Mouse (Mus musculus): ENCODE measurements at regions not wholly inside any gene's neighbourhood (a gene's known extent, or its start where the extent isn't known, plus 50 kb on each side); places are given as distances from the start of the nearest gene placed in this dataset.
A peak's percentile ranks its signal among the peaks of the same experiment; 100 is the strongest.
"Not testable (repeated sequence)": the region's sequence is repeated elsewhere in the genome, so short reads cannot be mapped to it uniquely, and the experiment has no call there.

DNA sequence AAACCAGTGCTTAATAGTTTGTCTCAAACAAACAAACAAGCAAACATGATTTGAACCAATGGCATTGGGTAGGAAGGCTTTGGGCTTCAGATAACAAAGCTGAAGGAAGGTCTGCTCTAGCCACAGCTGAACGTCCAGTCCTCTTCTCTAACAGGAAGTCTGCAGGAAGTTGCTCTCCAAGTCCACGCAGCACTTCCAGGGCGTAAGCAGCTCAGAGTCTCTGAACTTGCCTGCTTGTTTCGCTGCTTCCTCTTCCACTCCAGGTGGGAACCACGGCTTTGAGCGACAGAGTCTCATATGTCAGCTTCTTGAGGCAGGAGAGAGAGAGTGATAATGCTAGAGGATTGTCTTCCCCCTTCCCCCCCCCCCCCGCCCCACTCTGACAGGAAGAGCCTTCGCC, 123.6 kb downstream of the Tnfrsf21 start:
- Histone ChIP-seq H3K27me3 (no peaks in the 10 kb centered on the region), H3K4me1 (replicated peaks) (peaks cover 10% of the 10 kb centered on the region), H3K36me3 (no peaks in the 10 kb centered on the region), H3K9ac (replicated peaks) (no peak overlapping the region), H3K4me3 (replicated peaks) (no peak overlapping the region), H3K27ac (no peak overlapping the region), H3K4me2 (no peak overlapping the region), H3K9me3 (no peaks in the 10 kb centered on the region)
- 65% methylated on average over 8 of the region's 8 CpGs for WGBS
- ATAC-seq (ENCODE audit: insufficient number of reproducible peaks, insufficient read depth, low FRiP score, low TSS enrichment, low read depth): no peak

DNA sequence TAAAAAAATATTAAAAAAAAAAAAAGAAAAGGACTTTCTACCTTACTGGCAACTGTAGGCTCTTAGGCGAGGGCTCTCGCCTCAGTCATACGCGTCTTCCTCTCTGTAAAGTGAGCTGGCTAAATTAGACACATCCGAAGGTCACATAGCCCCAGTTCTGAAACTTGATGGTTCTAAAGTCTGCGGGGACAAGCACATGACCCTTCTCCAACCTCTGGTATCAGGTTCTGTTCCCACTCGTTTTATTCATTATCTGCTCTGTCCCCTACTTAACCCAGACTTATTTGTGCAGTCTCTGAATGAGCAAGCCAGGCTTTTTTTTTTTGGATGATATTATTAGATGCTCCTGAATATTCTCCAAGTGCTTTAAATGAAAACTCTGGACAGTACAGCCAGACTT, 125.4 kb downstream of the Tnfrsf21 start:
- whole genome bisulfite sequencing: 75% methylated on average over 7 of the region's 7 CpGs
- ATAC-seq (ENCODE audit: insufficient number of reproducible peaks, insufficient read depth, low FRiP score, low TSS enrichment, low read depth): no peak

GRCm38 (mm10) chr17:43145749-43146148, 124.4 kb upstream of the Adgrf1 start:
- Histone ChIP-seq H3K4me1 (replicated peaks) (peaks cover 15% of the 10 kb centered on the region), H3K9me3 (no peaks in the 10 kb centered on the region), H3K9ac (replicated peaks) (no peak overlapping the region), H3K4me3 (replicated peaks) (no peak overlapping the region), H3K36me3 (no peaks in the 10 kb centered on the region), H3K27me3 (no peaks in the 10 kb centered on the region), H3K27ac (no peak overlapping the region), H3K4me2 (no peak overlapping the region)
- WGBS: 33% methylated on average over 1 of the region's 1 CpGs
- ATAC-seq (ENCODE audit: insufficient number of reproducible peaks, insufficient read depth, low FRiP score, low TSS enrichment, low read depth): no peak

More for the DNA sequence above, 125.4 kb downstream of the Tnfrsf21 start:
- Histone ChIP-seq H3K9me3 (no peaks in the 10 kb centered on the region), H3K4me1 (replicated peaks) (0 out of 2 replicates have a peak, but pooled peaks cover under 1% of the 10 kb centered on the region), H3K36me3 (no peaks in the 10 kb centered on the region), H3K4me3 (replicated peaks) (no peak overlapping the region), H3K27ac (no peak overlapping the region), H3K27me3 (no peaks in the 10 kb centered on the region), H3K9ac (replicated peaks) (no peak overlapping the region), H3K4me2 (no peak overlapping the region)

DNA sequence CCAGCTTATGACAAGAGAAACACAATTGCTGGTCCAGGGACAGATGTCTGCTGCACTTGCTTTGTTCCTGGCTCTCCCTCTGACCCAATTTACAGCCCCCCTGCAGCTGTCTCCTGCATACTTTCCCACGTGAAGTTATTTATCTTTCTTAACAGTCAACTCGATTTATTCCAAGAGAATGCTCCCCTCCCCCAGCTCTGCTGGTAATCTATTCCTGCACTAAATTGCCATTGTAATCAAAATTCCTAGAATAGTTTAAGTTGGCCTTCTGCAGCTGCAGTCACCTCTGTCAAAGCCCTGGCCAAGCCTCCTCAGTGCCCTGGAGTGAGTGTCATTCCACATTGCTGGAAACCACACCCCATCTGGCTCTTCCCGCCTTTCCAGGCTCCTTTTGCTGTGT, 122.2 kb upstream of the Adgrf1 start:
- Histone ChIP-seq H3K27ac (no peak overlapping the region), H3K36me3 (no peaks in the 10 kb centered on the region), H3K27me3 (no peaks in the 10 kb centered on the region), H3K4me2 (no peak overlapping the region), H3K4me1 (replicated peaks) (peaks cover 15% of the 10 kb centered on the region), H3K9me3 (no peaks in the 10 kb centered on the region), H3K9ac (replicated peaks) (no peak overlapping the region), H3K4me3 (replicated peaks) (no peak overlapping the region)
- no peak for ATAC-seq (ENCODE audit: insufficient number of reproducible peaks, insufficient read depth, low FRiP score, low TSS enrichment, low read depth)
- 7% methylated on average over 3 of the region's 3 CpGs for WGBS

DNA sequence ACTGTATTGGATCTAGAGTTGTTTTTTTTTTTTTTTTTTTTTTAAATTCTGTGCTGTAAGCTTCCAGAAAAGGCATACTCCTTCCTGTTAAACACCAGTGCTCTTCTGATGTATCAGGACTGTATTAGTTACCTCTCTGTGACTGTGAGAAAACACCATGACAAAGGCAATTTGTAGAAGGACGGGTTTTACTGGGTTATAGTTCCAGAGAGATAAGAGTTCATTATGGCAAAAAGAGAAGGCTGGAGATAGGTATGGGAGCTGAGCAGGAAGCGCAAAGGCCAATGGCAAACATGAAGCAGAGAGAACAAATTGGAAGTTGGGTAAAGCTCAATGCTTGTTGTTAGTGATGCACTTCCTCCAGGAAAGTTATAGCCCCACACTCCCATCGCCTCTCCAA, 117.5 kb upstream of the Adgrf1 start:
- peaks cover 8% of the 10 kb centered on the region for H3K4me1 ChIP-seq (replicated peaks)
- H3K36me3 ChIP-seq: no peaks in the 10 kb centered on the region
- H3K4me3 ChIP-seq (replicated peaks): no peak overlapping the region
- H3K27ac ChIP-seq: no peak overlapping the region
- no peak overlapping the region for H3K4me2 ChIP-seq
- no peaks in the 10 kb centered on the region for H3K27me3 ChIP-seq
- 86% methylated on average over 3 of the region's 3 CpGs for WGBS
- H3K9ac ChIP-seq (replicated peaks): no peak overlapping the region
- ATAC-seq (ENCODE audit: insufficient number of reproducible peaks, insufficient read depth, low FRiP score, low TSS enrichment, low read depth): no peak
- H3K9me3 ChIP-seq: no peaks in the 10 kb centered on the region

DNA sequence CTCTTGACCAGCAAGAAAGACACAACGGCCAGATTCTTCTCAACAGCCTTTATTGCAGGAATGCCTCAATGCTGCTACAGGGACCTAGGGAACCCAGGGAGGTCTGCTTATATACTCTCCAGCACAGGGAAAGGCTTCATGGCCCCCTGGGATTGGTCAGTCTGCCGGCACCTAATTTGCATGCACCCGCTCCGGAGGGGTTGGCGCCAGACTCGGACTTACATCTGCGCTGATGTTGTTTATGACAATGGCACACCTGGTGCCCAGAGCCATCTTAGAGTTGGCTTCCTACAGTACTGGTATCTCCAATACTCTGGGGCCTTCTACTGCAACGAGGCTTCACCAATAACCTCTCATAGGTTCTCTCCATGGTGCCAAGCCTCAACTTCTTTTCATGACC, 114.9 kb upstream of the Adgrf1 start:
- 90% methylated on average over 8 of the region's 8 CpGs for WGBS

GRCm38 (mm10) chr17:43156116-43156515, 114.0 kb upstream of the Adgrf1 start:
- H3K4me1 ChIP-seq (replicated peaks): peaks cover 20% of the 10 kb centered on the region
- no peaks in the 10 kb centered on the region for H3K36me3 ChIP-seq
- no peak for ATAC-seq (ENCODE audit: insufficient number of reproducible peaks, insufficient read depth, low FRiP score, low TSS enrichment, low read depth)
- WGBS: 70% methylated on average over 5 of the region's 5 CpGs
- no peak overlapping the region for H3K27ac ChIP-seq
- H3K9ac ChIP-seq (replicated peaks): no peak overlapping the region
- no peaks in the 10 kb centered on the region for H3K27me3 ChIP-seq
- H3K9me3 ChIP-seq: no peaks in the 10 kb centered on the region
- H3K4me3 ChIP-seq (replicated peaks): no peak overlapping the region
- H3K4me2 ChIP-seq: no peak overlapping the region

More for the DNA sequence above, 114.9 kb upstream of the Adgrf1 start:
- H3K4me2 ChIP-seq; H3K4me3 ChIP-seq (replicated peaks); H3K36me3 ChIP-seq; ATAC-seq (ENCODE audit: insufficient number of reproducible peaks, insufficient read depth, low FRiP score, low TSS enrichment, low read depth); H3K9me3 ChIP-seq; H3K27ac ChIP-seq; H3K27me3 ChIP-seq; H3K9ac ChIP-seq (replicated peaks): not testable (repeated sequence)
- H3K4me1 ChIP-seq (replicated peaks): peaks cover 20% of the 10 kb centered on the region

DNA sequence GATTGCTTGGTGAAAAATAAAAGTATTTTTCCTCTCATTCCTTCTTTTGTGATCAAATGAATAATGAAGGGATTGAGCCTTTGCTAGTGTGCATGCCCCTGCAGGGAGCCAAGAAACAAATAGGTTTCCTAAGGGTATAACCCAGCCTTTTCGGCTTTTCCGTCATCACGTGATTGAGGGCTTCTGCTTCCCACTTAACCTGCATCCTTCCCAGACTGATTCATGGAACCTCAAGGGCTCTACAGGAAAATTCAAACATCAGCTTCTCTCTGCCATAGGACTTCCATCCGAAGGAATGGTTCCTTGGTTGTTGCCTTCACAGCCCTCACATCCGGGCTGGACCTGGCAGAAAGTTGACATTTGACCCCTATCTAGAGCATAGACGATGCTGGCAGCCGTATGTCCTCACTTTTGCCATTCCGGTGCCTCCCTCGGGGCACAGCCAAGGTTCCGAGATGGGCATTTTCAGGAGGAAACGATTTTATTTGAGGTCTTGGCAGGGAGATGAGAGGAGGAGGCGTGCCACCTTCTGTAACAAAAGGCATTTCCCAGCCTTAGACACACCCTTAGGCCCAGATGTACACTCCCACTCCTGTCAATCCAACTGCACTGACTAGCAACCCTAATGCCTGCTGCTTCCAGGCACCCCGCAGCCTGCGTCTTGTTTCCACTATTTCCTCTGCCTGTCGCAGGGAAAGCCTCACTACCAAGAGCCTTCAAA, 112.2 kb upstream of the Adgrf1 start:
- 27% methylated on average over 15 of the region's 15 CpGs for WGBS
- Histone ChIP-seq H3K4me3 (replicated peaks) (peak overlapping the region; percentile 19; the same call in 1 of the 2 replicates), H3K27me3 (no peaks in the 10 kb centered on the region), H3K4me2 (peak overlapping the region; percentile 48), H3K4me1 (replicated peaks) (peaks cover 20% of the 10 kb centered on the region), H3K36me3 (no peaks in the 10 kb centered on the region), H3K9me3 (no peaks in the 10 kb centered on the region), H3K9ac (replicated peaks) (no peak overlapping the region), H3K27ac (peak overlapping the region; percentile 66)
- peak; percentile 84 for ATAC-seq (ENCODE audit: insufficient number of reproducible peaks, insufficient read depth, low FRiP score, low TSS enrichment, low read depth)

- no peaks in the 10 kb centered on the region for H3K36me3 ChIP-seq
- peak; percentile 82; the same call in 1 of the 2 replicates for ATAC-seq (ENCODE audit: insufficient number of reproducible peaks, insufficient read depth, low FRiP score, low TSS enrichment, low read depth)
- H3K9ac ChIP-seq (replicated peaks): no peak overlapping the region
- whole genome bisulfite sequencing: 18% methylated on average over 10 of the region's 10 CpGs
- H3K4me2 ChIP-seq: peak overlapping the region; percentile 48
- H3K9me3 ChIP-seq: no peaks in the 10 kb centered on the region
- peak overlapping the region; percentile 19 for H3K4me3 ChIP-seq (replicated peaks)
- no peaks in the 10 kb centered on the region for H3K27me3 ChIP-seq
- peaks cover 20% of the 10 kb centered on the region for H3K4me1 ChIP-seq (replicated peaks)
- H3K27ac ChIP-seq: peak overlapping the region; percentile 66; the same call in 1 of the 2 replicates
Observed at GRCm38 (mm10) chr17:43158741-43159140, 111.4 kb upstream of the Adgrf1 start.

DNA sequence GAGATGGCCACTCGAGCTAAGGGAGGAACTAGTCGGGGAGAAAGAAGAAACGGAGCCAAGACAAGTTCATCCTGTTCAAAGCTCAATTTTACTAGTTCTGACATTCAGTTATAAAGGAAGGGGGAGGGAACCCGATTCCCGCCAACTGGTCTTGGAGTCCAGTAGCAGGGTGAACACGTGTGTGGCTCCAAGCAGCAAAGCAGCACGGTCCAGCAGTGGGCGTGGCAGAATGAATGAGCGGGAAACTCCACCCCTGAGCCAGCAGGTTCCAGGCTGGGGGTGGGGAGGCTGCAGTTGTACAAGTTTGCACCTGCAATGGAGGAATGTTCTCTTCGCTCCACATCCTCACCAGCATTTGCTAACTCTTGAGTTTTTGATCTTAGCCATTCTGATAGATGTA, 108.8 kb upstream of the Adgrf1 start:
- H3K9ac ChIP-seq (replicated peaks); H3K4me3 ChIP-seq (replicated peaks); H3K27me3 ChIP-seq; ATAC-seq (ENCODE audit: insufficient number of reproducible peaks, insufficient read depth, low FRiP score, low TSS enrichment, low read depth); H3K36me3 ChIP-seq; H3K4me2 ChIP-seq; H3K27ac ChIP-seq; H3K9me3 ChIP-seq: not testable (repeated sequence)
- 65% methylated on average over 10 of the region's 10 CpGs for WGBS
- H3K4me1 ChIP-seq (replicated peaks): peaks cover 20% of the 10 kb centered on the region

GRCm38 (mm10) chr17:43163126-43163525, 107.0 kb upstream of the Adgrf1 start:
- H3K27me3 ChIP-seq: no peaks in the 10 kb centered on the region
- no peak overlapping the region for H3K27ac ChIP-seq
- no peaks in the 10 kb centered on the region for H3K9me3 ChIP-seq
- peaks cover 14% of the 10 kb centered on the region for H3K4me1 ChIP-seq (replicated peaks)
- 88% methylated on average over 4 of the region's 4 CpGs for WGBS
- no peak overlapping the region for H3K4me3 ChIP-seq (replicated peaks)
- H3K4me2 ChIP-seq: no peak overlapping the region
- no peak overlapping the region for H3K9ac ChIP-seq (replicated peaks)
- H3K36me3 ChIP-seq: no peaks in the 10 kb centered on the region
- no peak for ATAC-seq (ENCODE audit: insufficient number of reproducible peaks, insufficient read depth, low FRiP score, low TSS enrichment, low read depth)

DNA sequence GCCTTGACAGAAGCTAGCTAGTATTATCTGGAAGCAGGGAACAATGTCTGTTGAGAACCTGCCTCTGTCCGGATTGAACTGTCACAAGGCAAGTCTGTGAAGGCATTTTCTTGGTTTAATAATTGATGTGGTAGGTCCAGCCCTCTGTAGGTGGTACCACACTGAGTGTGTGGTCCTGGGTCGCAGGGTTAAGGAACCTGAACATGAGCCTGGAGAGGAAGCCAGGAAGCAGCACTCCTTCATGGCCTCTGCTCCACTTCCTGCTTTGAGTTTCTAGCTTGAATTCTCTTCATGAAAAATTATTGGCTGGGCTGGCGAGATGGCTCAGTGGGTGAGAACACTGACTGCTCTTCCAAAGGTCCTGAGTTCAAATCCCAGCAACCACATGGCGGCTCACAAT, 104.0 kb upstream of the Adgrf1 start:
- Histone ChIP-seq H3K27ac (no peak overlapping the region), H3K27me3 (no peaks in the 10 kb centered on the region), H3K4me2 (no peak overlapping the region), H3K4me1 (replicated peaks) (no peaks in the 10 kb centered on the region), H3K9me3 (no peaks in the 10 kb centered on the region), H3K36me3 (no peaks in the 10 kb centered on the region), H3K9ac (replicated peaks) (no peak overlapping the region), H3K4me3 (replicated peaks) (no peak overlapping the region)
- 69% methylated on average over 4 of the region's 4 CpGs for WGBS
- ATAC-seq (ENCODE audit: insufficient number of reproducible peaks, insufficient read depth, low FRiP score, low TSS enrichment, low read depth): no peak

Measured in limb, embryonic 12.5 days (tissue).